Mouse (Mus musculus) spleen, adult 10 weeks (tissue): ENCODE results near the gene Slc25a12. TPM values are rescaled to one million over a fixed set of nuclear protein-coding genes. Genes with fewer than 3 reads are reported as not detected.

Experiments used
- polyA plus RNA-seq: library from polyadenylated mRNA; stranded (reverse); fragments of 350-450 nt; fragmentation: Illumina TruSeq; extraction: RNeasy Lipid Tissue Mini Kit (QIAGEN cat#74804); gene quantifications from one replicate; pipeline ENCODE4 v1.2.3, GENCODE M21; 2015; ENCODE audit warnings: low replicate concordance; ENCODE audit not compliant: insufficient read depth

Slc25a12 gene
- polyA plus RNA-seq = 17.9 TPM

GRCm38 (mm10) chr2:71367125-71367880 is at the start of gene Slc25a12:
Gene Slc25a12 (minus strand): TSS chr2:71367749.

GRCm38 (mm10) chr2:71388951-71389763 is 21.6 kb upstream of the Slc25a12 start, which contains the start of gene Hat1:
Gene Hat1 (plus strand): TSS chr2:71388958.

Other genes starting within 250 kb of the Slc25a12 start
- 4.3 TPM for gene Cybrd1, start 249.8 kb downstream of the Slc25a12 start, polyA plus RNA-seq
- gene Dync1i2, start 156.0 kb downstream of the Slc25a12 start, polyA plus RNA-seq = 100 TPM
- gene Hat1, start 21.2 kb upstream of the Slc25a12 start, polyA plus RNA-seq = 78.2 TPM
- 54.0 TPM for gene Metap1d, start 85.5 kb upstream of the Slc25a12 start, polyA plus RNA-seq
- gene Dlx1, start 160.4 kb upstream of the Slc25a12 start, polyA plus RNA-seq = not detected
- not detected for gene Dlx2, start 179.0 kb upstream of the Slc25a12 start, polyA plus RNA-seq